Mouse (Mus musculus): ENCODE results near the gene Rag1. TPM values are rescaled to one million over a fixed set of nuclear protein-coding genes. Genes with fewer than 3 reads are reported as not detected.

The Rag1 gene
- polyA plus RNA-seq (2015; fragmentation: Nextera tagmentation; extraction: Ambion mirVana), result 0.10 and 0.12 TPM in 2 replicates

GRCm38 (mm10) chr2:101649114-101649671 is at the start of gene Rag1, which contains the start of gene B230118H07Rik:
Rag1 (minus strand) TSS chr2:101649501.
B230118H07Rik (minus strand) TSS chr2:101649532.

GRCm38 (mm10) chr2:101678236-101679021 is 29.1 kb upstream of the Rag1 start, which contains the start of gene Traf6:
Traf6 (plus strand) TSS chr2:101678429.

GRCm38 (mm10) chr2:101624526-101624925 is 24.8 kb downstream of the Rag1 start, which contains the start of gene Rag2:
Rag2 (plus strand) TSS chr2:101624718.

Other genes with a start within 250 kb of the Rag1 start
- 0.08 TPM in 1 of 2 replicates, not detected in the other for gene Rag2, start 24.8 kb downstream of the Rag1 start, polyA plus RNA-seq (2015; fragmentation: Nextera tagmentation; extraction: Ambion mirVana)
- 48.9 and 58.0 TPM in 2 replicates for gene B230118H07Rik, start within 50 bp of the Rag1 start, polyA plus RNA-seq (2015; fragmentation: Nextera tagmentation; extraction: Ambion mirVana)
- gene Traf6, start 28.9 kb upstream of the Rag1 start, polyA plus RNA-seq (2015; fragmentation: Nextera tagmentation; extraction: Ambion mirVana), result 2.8 and 3.2 TPM in 2 replicates
- 11.6 and 12.3 TPM in 2 replicates for gene Prr5l, start 233.5 kb upstream of the Rag1 start, polyA plus RNA-seq (2015; fragmentation: Nextera tagmentation; extraction: Ambion mirVana)
- gene Commd9, start 236.7 kb upstream of the Rag1 start, polyA plus RNA-seq (2015; fragmentation: Nextera tagmentation; extraction: Ambion mirVana), result 94.5 and 97.2 TPM in 2 replicates

Measured in neural tube, postnatal 0 days (tissue).